Mouse (Mus musculus) right cerebral cortex, postnatal 25 days (tissue): Measurements from ENCODE around the gene Acbd4.

Source experiments
- DNase-seq: peaks from one replicate; pipeline ENCODE4 v3.0.0; 2022

Acbd4 gene

GRCm38 (mm10) chr11:103144309-103145285, 43.1 kb downstream of the Acbd4 start:
- DNase-seq: no peak

GRCm38 (mm10) chr11:103146386-103146785, 44.9 kb downstream of the Acbd4 start:
- no peak for DNase-seq

- no peak for DNase-seq
Observed at GRCm38 (mm10) chr11:103147766-103148165, 46.3 kb downstream of the Acbd4 start.

GRCm38 (mm10) chr11:103149771-103150170, 48.3 kb downstream of the Acbd4 start:
- no peak for DNase-seq

GRCm38 (mm10) chr11:103158621-103159478, 57.4 kb downstream of the Acbd4 start:
- peak; percentile 88 for DNase-seq

- no peak for DNase-seq
Observed at GRCm38 (mm10) chr11:103160738-103161137, 59.3 kb downstream of the Acbd4 start.

- no peak for DNase-seq
Observed at GRCm38 (mm10) chr11:103161449-103161848, 60.0 kb downstream of the Acbd4 start.
